Mouse (Mus musculus) thymus, postnatal 36 days (tissue): ENCODE results near the gene Pdzd2.

Source experiments
- DNase-seq, 2 experiments: peaks; one replicate each; pipeline ENCODE4 v3.0.0; 2022; ENCODE audit warnings: mixed read lengths in 2 of 2

Pdzd2 gene

GRCm38 (mm10) chr15:12622093-12622643 lies 117.6 kb downstream of the Pdzd2 start:
- no peak for DNase-seq

DNA sequence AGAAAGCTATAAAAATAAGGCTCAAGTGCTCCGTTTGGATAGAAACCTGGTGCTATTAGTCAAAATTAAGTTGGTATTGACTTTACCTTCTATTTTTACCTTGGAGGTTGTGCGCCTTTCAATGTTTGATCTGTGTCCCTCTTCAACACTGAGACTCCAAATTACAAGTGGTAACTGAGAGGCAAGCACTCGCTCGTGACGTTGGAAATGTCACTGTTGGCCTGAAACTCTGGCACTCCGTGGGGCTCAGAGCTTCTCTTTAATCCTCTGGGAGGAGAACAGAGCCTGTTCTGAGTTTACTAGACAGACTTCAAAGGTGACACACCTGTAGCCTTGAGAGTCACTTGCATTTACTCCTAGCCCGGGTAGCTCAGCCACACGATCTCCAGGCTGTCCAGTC lies 120.5 kb downstream of the Pdzd2 start:
- no peak for DNase-seq

DNA sequence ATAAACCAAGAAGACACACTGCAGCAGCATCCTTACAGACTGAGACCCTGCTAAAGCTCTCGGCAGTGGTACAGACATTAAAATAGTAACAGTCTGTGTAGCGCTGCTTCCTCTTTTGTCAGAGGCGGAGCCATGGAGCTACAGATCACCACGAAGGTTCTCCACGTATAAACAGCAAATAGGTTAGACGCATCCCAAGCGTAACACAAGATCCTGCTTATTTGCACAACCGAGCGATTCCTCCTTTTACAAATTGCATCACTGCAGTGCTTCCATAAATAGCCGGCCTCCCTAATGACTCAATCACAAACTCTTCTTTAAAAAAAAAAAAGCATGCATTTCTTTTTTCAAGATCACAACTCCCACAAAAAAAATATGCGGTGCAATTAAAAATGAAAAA lies 122.1 kb downstream of the Pdzd2 start:
- no peak for DNase-seq

DNA sequence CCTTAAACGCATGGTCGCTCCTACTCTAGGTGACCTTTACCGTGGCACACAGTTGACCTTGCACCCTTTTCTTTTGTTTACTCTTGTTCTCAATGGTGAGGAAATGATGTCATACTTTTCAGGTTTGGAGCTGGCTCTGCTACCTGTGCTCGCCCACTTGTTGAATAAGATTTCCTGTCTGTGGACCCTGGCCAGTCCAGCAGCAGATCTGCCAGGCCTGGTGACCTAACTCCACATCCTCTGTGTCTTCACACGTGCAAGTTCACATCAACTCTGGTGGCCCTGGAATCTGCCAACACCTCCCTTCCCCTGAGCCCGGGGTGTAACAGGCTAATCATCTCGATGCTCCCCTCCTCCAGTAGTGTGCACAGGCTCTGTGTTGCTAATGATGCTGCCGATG lies 122.5 kb downstream of the Pdzd2 start:
- DNase-seq, result no peak

DNA sequence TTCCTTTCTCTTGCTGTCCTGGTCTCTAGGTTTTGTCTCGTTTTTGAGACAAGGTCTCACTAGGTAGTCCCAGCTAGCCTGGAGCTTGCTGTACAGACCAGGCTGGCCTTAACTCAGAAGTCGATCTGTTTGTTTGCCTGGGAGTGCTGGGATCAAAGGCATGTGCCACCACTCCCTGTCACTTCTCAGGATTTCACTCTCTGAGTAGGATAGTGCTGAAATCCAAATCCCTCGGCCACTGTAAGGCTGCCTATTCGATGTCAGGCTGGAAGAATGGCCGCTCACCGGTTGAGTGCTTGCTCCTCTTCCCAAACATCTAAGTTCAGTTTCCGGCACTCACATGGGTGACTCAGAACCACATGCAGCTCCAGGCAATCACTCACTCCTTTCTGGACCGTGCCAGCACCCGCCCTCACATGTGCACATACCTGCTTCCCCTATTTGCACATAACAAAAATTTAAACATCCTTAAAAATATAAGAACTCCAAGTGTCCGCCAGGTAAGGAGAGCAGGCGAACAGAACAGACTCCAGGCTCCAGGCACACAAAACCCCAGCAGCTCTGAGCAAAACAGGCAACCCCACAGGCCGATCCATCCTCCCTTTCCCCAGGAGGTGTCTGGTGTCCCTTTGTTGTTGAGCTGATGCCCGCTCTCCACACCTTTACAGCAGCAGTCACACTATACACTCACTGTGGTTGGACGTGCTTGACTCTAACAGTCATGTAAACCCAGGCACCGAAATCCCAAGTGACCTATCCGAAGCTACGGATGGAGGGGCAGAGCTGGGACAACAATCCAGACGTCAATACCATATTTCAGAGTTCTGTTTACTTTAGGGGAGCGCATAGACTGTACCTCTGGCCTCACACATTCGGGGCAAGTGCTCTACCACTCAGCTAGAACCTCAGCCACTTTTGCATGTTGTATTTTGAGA lies 124.5 kb downstream of the Pdzd2 start:
- no peak for DNase-seq

DNA sequence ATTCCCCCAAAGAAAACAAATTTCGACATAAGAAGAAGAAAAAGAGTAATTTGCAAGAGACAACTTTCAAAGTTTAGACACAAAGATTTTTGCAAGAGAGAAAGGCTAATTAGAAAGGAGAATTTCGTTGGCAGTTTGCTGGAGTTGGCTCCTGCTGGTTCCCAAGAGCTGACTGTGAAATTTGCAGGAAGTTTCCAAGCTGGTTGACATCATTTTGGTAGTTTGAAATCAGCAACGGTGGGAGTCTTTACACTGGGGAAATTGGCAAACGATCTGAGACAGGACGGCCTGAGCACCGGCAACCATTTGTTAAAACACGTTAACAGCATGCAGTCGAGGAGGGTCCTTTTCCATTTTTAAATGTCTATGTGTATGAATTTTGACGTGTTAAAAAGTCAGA lies 125.7 kb downstream of the Pdzd2 start:
- DNase-seq, result no peak

GRCm38 (mm10) chr15:12612944-12613675 lies 126.6 kb downstream of the Pdzd2 start:
- DNase-seq, result no peak

GRCm38 (mm10) chr15:12608090-12608489 lies 131.6 kb downstream of the Pdzd2 start:
- DNase-seq, result no peak

DNA sequence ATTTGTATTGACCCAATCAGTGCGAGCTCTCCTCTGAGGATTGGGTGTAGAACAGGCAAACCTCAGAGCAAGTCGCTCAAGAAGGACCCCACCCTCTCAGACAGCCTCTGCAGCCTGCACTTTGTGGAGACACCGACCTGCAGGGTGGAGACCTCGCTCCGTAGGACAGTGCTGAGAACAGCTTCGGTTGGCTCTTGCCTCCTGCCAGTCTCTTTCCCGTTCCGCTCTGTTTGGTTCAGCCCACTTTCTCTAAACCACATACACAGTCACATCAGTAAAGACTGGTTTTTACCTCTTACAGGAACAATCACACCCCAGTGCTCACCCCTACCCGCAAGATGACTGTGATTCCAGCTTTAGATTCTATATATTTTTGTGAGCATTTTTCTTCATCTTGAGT lies 133.4 kb downstream of the Pdzd2 start:
- DNase-seq, result no peak

GRCm38 (mm10) chr15:12605239-12605993 lies 134.3 kb downstream of the Pdzd2 start:
- no peak for DNase-seq

DNA sequence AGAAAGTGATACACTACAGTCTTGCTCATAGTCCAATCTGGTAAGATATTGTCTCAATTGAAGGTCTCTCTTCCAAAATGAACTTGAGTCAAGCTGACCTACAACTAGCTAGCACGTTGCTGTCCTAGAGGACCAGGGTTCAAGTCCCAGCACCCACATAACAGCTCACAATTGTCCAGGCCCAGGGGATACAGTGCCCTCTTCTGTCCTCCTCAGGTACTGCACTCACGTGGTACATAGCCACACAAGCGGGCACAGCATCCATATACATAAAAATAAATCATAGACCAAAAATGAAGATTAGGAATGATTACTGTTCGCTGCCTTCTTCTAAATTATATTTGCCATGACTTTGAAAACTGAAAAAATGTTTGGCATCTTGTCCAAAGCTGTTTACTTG lies 136.1 kb downstream of the Pdzd2 start:
- DNase-seq, result no peak

DNA sequence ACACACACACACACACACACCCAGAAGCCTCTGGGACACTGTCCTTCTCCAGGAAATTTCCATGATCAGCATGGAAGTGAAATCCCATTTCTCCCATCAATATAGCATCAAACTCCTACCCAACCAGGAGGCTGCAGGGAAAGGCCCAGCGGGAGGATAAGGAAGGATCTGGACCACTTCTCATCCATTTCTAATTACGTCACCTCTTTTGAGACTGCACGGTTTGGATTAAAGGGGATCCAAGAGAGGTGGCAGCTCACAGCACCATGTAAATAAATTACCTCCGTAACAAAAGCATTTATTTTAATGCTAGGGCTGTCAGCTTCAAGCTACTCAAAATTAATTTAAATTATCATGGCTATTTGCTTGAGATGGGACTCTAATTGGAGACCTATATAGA lies 146.6 kb downstream of the Pdzd2 start:
- no peak for DNase-seq

- no peak for DNase-seq
These were observed 147.1 kb downstream of the Pdzd2 start for GRCm38 (mm10) chr15:12592628-12593027.

- DNase-seq, result no peak
These were observed 151.1 kb downstream of the Pdzd2 start for GRCm38 (mm10) chr15:12588661-12589060.

DNA sequence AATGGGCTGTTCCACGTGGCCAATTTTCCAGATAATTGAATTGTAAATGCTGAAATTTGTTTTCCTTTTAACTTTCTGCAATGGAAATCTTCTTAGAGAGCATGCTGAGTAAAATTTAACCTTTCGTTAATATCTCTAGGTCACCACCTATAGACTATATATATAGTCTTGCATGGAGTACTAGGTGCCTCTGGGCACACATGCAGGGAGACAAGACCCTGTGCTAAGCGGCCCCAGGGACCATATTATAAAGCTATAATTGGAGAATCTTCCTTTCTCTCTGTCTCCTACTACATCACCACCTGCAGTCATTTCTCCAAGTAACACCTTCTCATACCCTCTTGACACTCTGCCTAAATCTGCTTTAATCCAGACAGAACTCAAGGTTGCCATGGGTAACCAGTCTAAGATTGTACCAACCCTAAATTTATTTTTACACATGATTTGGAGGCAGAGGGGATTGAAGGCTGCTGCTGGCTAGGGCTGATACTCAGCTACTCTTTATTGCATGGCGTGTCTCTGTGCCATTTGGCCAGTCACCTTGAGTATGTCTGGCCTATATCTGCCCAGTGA lies 152.8 kb downstream of the Pdzd2 start:
- DNase-seq, result no peak

DNA sequence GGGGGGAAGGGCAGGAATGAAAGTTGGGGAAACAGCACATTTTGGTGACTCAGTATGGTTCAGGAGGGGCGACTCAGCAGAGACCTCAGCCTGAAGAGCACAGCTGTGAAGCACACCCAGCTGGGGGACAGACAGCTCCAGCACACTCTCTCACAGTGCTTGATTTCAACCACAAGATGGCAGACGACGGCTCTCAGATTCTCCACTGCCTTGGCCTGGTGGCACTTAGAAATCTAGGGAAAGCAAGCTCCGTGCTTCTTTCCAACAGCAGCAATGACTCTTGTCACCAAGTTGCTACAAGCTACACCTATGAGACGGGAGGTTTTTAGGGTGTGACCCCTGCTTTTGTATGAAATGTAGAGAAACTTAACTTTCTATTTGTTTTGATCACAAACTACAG lies 153.6 kb downstream of the Pdzd2 start:
- DNase-seq, result peak; percentile 41 to 53

- no peak for DNase-seq
These were observed 156.7 kb downstream of the Pdzd2 start for GRCm38 (mm10) chr15:12583051-12583450.

DNA sequence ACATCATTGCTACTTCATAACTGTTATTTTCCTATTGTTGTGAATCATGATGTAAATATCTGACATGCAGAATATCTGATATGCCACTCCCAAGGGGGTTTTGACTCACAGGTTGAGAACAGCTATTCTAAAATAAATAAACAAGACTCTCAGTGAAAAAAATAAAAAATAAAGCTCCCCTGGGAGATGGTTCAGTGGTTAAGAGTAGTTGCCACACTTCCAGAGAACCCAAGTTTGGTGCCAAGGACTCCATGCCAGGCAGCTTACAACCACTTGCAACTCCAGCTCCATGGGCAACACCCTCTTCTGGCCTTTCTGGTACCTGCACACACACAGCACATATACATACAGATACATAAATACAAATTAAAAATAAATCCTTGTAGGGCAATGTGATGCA lies 157.3 kb downstream of the Pdzd2 start:
- no peak for DNase-seq

DNA sequence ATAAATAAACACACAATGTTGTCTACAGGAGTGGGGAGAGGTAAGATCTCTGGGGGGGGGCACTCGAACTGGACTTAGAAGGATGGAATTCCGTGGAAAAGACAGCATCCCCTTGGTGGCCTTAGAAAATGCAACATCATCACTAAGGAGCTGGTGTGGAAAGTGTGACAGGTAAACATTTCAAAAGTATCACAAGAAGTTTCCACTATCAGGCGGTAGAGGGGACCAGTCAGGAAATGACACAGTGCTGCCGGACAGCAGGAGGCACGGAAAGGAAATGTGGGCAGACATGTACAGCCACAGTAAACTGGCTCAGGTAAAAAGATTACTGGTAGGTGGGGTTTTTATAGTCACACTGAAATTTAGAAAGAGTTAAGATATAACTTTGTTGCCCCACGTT lies 160.5 kb downstream of the Pdzd2 start:
- DNase-seq, result no peak

- DNase-seq, result peak; percentile 28 to 38
These were observed 161.4 kb downstream of the Pdzd2 start for GRCm38 (mm10) chr15:12578276-12578675.

DNA sequence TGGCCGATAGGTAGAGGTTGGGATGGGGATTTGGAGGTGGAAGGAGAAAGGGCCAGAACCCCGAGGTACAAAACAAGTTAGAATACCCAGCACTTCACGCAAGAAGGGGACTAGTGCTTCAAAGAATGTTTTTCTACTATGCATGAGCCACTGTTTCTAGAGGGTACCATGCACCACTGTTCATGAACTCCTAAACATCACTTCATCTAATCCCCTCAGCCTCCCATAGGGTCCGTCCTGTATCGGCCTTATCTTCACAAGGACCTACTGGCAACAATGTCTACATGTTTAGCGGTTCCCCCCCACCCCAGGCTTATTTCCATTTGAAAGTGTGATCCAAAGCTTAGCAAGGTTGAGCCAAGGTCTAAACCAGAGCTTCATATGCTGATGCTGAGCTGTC lies 162.0 kb downstream of the Pdzd2 start:
- no peak for DNase-seq

DNA sequence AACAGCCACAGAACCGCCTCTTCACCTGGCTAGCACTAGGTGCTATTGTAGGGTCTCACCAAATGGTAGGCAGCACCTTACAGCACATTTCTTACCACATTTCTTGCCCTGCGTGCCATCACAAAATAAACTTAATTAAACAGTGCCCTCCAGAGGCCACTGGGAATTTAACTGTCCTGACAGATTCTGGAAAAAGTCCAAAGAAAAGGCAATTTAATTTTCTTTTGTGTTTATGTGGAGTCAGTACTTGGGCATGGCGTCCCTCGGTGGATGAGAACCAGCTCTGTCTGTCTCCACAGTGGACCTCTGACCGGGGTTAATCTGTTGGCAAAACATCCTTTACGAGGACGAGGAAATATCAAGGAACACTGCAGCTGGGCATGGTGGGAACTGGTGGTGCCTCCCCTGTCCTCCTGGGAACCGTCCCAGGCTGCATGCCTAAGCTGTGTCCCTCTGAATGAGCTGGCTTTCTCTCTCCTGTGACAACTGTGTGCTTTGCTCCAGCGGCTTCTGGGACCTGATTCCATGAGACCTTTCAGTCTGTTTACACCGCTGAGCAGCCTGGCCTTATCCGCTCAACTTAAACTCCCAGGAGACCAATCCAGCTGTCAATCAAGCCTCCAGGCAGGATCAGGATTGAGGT lies 162.5 kb downstream of the Pdzd2 start:
- DNase-seq, result peak; percentile 16 to 22
